Comparison of ENCODE assay signal across 8 mouse cellular contexts in genomic region chr10:59504291-59504690, GRCm38 (mm10).
A peak's percentile ranks its signal among the peaks of the same experiment; 100 is the strongest.
DNase-seq lines count a peak whose midpoint lies in the region; ATAC-seq and TF ChIP-seq lines count a peak whose summit lies in the region.
"Had no signal": no experiment of that assay in that cellular context is flagged by ENCODE, and none has a peak within 500 bp of the region (broad histone marks: within the 10 kb centered on the region; RNA-seq: fewer than 3 reads in every experiment).

No protein-coding gene starts in this region.

- no peaks in the 10 kb centered on the region for H3K27me3 ChIP-seq in heart, embryonic 14.5 days (ENCODE audit: control insufficient read depth, insufficient read depth, low read length)
- H3K27me3 ChIP-seq in limb, embryonic 12.5 days: 0 out of 2 replicates have a peak, but pooled peaks cover 3% of the 10 kb centered on the region
- no peaks in the 10 kb centered on the region; the same call in 1 of the 2 replicates for H3K27me3 ChIP-seq in limb, embryonic 10.5 days (ENCODE audit: low read depth, poor library complexity, severe bottlenecking)
- H3K27me3 ChIP-seq in midbrain, postnatal 0 days (ENCODE audit: insufficient read depth, low read length): no peaks in the 10 kb centered on the region

- peaks cover 9 to 12% of the 10 kb centered on the region in 2 experiments; a peak in 3 of 4 replicates for H3K4me1 ChIP-seq in heart, embryonic 14.5 days (ENCODE audit: control insufficient read depth in 2 of 2, insufficient read depth in 2 of 2, low read length in 2 of 2)
- peaks cover 24% of the 10 kb centered on the region for H3K4me1 ChIP-seq in limb, embryonic 12.5 days (replicated peaks)
- H3K4me1 ChIP-seq in limb, embryonic 10.5 days: peaks cover 19% of the 10 kb centered on the region
- H3K4me1 ChIP-seq in midbrain, postnatal 0 days (ENCODE audit: insufficient read depth, low read length): no peaks in the 10 kb centered on the region

- DNase-seq in heart, adult 18-20 months: no peak
- DNase-seq in limb, embryonic 10.5 days (ENCODE audit: low spot score): no peak
- DNase-seq in hindlimb bud, embryonic 11.5 days (ENCODE audit: extremely low spot score, low read depth, low spot score): peak; percentile 14
- DNase-seq in midbrain, postnatal 0 days (ENCODE audit: low spot score): no peak
- DNase-seq in c-Kit-positive CD71-positive TER-119-positive erythroid progenitor cells, embryonic 14.5 days (ENCODE audit: low spot score): no peak
- DNase-seq: thymus, adult 2 months had no signal

- WGBS in heart, embryonic 14.5 days: 76% methylated on average over 3 of the region's 3 CpGs
- 60% methylated on average over 3 of the region's 3 CpGs for WGBS in limb, embryonic 12.5 days
- 85% methylated on average over 3 of the region's 3 CpGs for WGBS in limb, embryonic 10.5 days
- WGBS in midbrain, postnatal 0 days: 38% methylated on average over 3 of the region's 3 CpGs

- no peak for TF ChIP-seq CTCF in midbrain, postnatal 0 days (IDR thresholded peaks at IDR 0.05)

- H3K9me3 ChIP-seq in heart, embryonic 14.5 days (ENCODE audit: control insufficient read depth, low read length): no peaks in the 10 kb centered on the region
- H3K9me3 ChIP-seq in limb, embryonic 12.5 days: no peaks in the 10 kb centered on the region
- no peaks in the 10 kb centered on the region for H3K9me3 ChIP-seq in limb, embryonic 10.5 days (replicated peaks)
- no peaks in the 10 kb centered on the region for H3K9me3 ChIP-seq in midbrain, postnatal 0 days (ENCODE audit: low read length)

- ATAC-seq in heart, embryonic 14.5 days (ENCODE audit: insufficient number of reproducible peaks, insufficient read depth, low FRiP score, low read depth): no peak
- ATAC-seq in limb, embryonic 12.5 days (ENCODE audit: insufficient number of reproducible peaks, insufficient read depth, low FRiP score, low TSS enrichment, low read depth): no peak
- 0 out of 2 replicates have a peak, but pooled peaks have one; percentile 54 for ATAC-seq in midbrain, postnatal 0 days (ENCODE audit: low FRiP score)

- no peaks in the 10 kb centered on the region for H3K36me3 ChIP-seq in heart, embryonic 14.5 days (ENCODE audit: control insufficient read depth, insufficient read depth, low read length)
- no peaks in the 10 kb centered on the region for H3K36me3 ChIP-seq in limb, embryonic 12.5 days
- no peaks in the 10 kb centered on the region for H3K36me3 ChIP-seq in limb, embryonic 10.5 days
- no peaks in the 10 kb centered on the region for H3K36me3 ChIP-seq in midbrain, postnatal 0 days (ENCODE audit: insufficient read depth, low read length)

- H3K4me3 ChIP-seq in heart, embryonic 14.5 days (ENCODE audit: control insufficient read depth in 1 of 2, insufficient read depth in 1 of 2, low read depth in 1 of 2, low read length in 2 of 2): no peak overlapping the region
- H3K4me3 ChIP-seq in limb, embryonic 12.5 days (replicated peaks): no peak overlapping the region
- no peak overlapping the region for H3K4me3 ChIP-seq in limb, embryonic 10.5 days
- no peak overlapping the region for H3K4me3 ChIP-seq in midbrain, postnatal 0 days (ENCODE audit: low read depth, low read length)

- H3K27ac ChIP-seq in heart, embryonic 14.5 days (replicated peaks in 1 of 2; ENCODE audit: control insufficient read depth in 1 of 2, insufficient read depth in 1 of 2, low read depth in 2 of 2, low read length in 2 of 2): no peak overlapping the region
- no peak overlapping the region for H3K27ac ChIP-seq in limb, embryonic 12.5 days
- H3K27ac ChIP-seq in limb, embryonic 10.5 days: no peak overlapping the region
- no peak overlapping the region for H3K27ac ChIP-seq in midbrain, postnatal 0 days (ENCODE audit: low read depth, low read length)

- no peak overlapping the region for H3K9ac ChIP-seq in heart, embryonic 14.5 days (ENCODE audit: low read length)
- no peak overlapping the region for H3K9ac ChIP-seq in limb, embryonic 12.5 days (replicated peaks)
- no peak overlapping the region for H3K9ac ChIP-seq in midbrain, postnatal 0 days (replicated peaks; ENCODE audit: low read length, poor library complexity, severe bottlenecking)

- H3K4me2 ChIP-seq in heart, embryonic 14.5 days (ENCODE audit: low read length): peak overlapping the region; percentile 43
- H3K4me2 ChIP-seq in limb, embryonic 12.5 days: peak overlapping the region; percentile 47; the same call in 1 of the 2 replicates
- peak overlapping the region; percentile 40 for H3K4me2 ChIP-seq in midbrain, postnatal 0 days (ENCODE audit: low read depth, low read length, poor library complexity, severe bottlenecking)
